ENCODE assay signal across 9 mouse cellular contexts in genomic region chr11:76506514-76507228, GRCm38 (mm10).
DNase-seq lines count a peak whose midpoint lies in the region; ATAC-seq and TF ChIP-seq lines count a peak whose summit lies in the region.
"Had no signal": no experiment of that assay in that cellular context is flagged by ENCODE, and none has a peak within 500 bp of the region (broad histone marks: within the 10 kb centered on the region; RNA-seq: fewer than 3 reads in every experiment).

No protein-coding gene starts in this region.

- no peak overlapping the region for H3K9ac ChIP-seq in heart, embryonic 12.5 days
- H3K9ac ChIP-seq in stomach, postnatal 0 days (ENCODE audit: low read length) = no peak overlapping the region

- no peak overlapping the region for H3K4me3 ChIP-seq in heart, embryonic 12.5 days
- no peak overlapping the region for H3K4me3 ChIP-seq in stomach, postnatal 0 days (ENCODE audit: low read depth, low read length)

- no peak for TF ChIP-seq EP300 in stomach, postnatal 0 days (optimal IDR thresholded peaks at IDR 0.05)

- H3K4me2 ChIP-seq in heart, embryonic 12.5 days = no peak overlapping the region
- H3K4me2 ChIP-seq in stomach, postnatal 0 days (replicated peaks; ENCODE audit: low read depth) = no peak overlapping the region

- H3K27me3 ChIP-seq in heart, embryonic 12.5 days (replicated peaks) = no peaks in the 10 kb centered on the region
- no peaks in the 10 kb centered on the region for H3K27me3 ChIP-seq in stomach, postnatal 0 days (ENCODE audit: control insufficient read depth, insufficient read depth, low read length)

- DNase-seq in heart, adult 11 months = peak; percentile 97
- peak; percentile 76 for DNase-seq in CD4-positive, CD25-positive, alpha-beta regulatory T cell, adult 2 months (ENCODE audit: low read depth, low spot score)
- DNase-seq in brain, embryonic 14.5 days (ENCODE audit: low read depth) = peak; percentile 88
- peak; percentile 67 to 80 for DNase-seq in frontal cortex, postnatal 36 days (ENCODE audit: low spot score in 2 of 2)
- DNase-seq in kidney, postnatal 10 days = peak; percentile 69
- DNase-seq in stomach, postnatal 0 days (ENCODE audit: low spot score) = peak; percentile 52

- no peak for TF ChIP-seq POLR2A in brain, embryonic 14.5 days (IDR thresholded peaks at IDR 0.05; ENCODE audit: borderline replicate concordance, extremely low read depth, insufficient read depth, insufficient read length, poor library complexity, severe bottlenecking)

- H3K4me1 ChIP-seq in heart, embryonic 12.5 days (replicated peaks) = peaks cover 40% of the 10 kb centered on the region
- H3K4me1 ChIP-seq in stomach, postnatal 0 days (replicated peaks; ENCODE audit: control insufficient read depth, insufficient read depth) = no peaks in the 10 kb centered on the region

- H3K9me3 ChIP-seq in heart, embryonic 12.5 days (replicated peaks) = no peaks in the 10 kb centered on the region
- no peaks in the 10 kb centered on the region for H3K9me3 ChIP-seq in stomach, postnatal 0 days (ENCODE audit: control insufficient read depth, low read length)

- H3K36me3 ChIP-seq in heart, embryonic 12.5 days = no peaks in the 10 kb centered on the region
- H3K36me3 ChIP-seq in stomach, postnatal 0 days (ENCODE audit: control insufficient read depth, insufficient read depth, low read length) = no peaks in the 10 kb centered on the region

- 72% methylated on average over 5 of the region's 5 CpGs for WGBS in heart, embryonic 12.5 days
- WGBS in stomach, postnatal 0 days = 52% methylated on average over 5 of the region's 5 CpGs

- peak; percentile 78 for TF ChIP-seq CTCF in brain, embryonic 14.5 days (IDR thresholded peaks at IDR 0.05; ENCODE audit: borderline replicate concordance, extremely low read depth, insufficient read depth, insufficient read length)
- peak; percentile 95 for TF ChIP-seq CTCF in stomach, postnatal 0 days (IDR thresholded peaks at IDR 0.05; ENCODE audit: low read depth)

- ATAC-seq in heart, embryonic 12.5 days (ENCODE audit: insufficient number of reproducible peaks, low FRiP score) = no peak
- ATAC-seq in megakaryocyte-erythroid progenitor cell, adult 5-6 weeks (replicated peaks; ENCODE audit: low FRiP score, low TSS enrichment, poor library complexity, severe bottlenecking) = peak; percentile 55; the same call in 1 of the 2 replicates
- ATAC-seq in stomach, postnatal 0 days (ENCODE audit: low FRiP score, low TSS enrichment) = peak; percentile 47; the same call in 1 of the 2 replicates

- H3K27ac ChIP-seq in heart, embryonic 12.5 days (ENCODE audit: poor library complexity, severe bottlenecking) = no peak overlapping the region
- no peak overlapping the region for H3K27ac ChIP-seq in stomach, postnatal 0 days (replicated peaks)
- H3K27ac ChIP-seq: macrophage had no signal
